Mouse (Mus musculus): ENCODE results near the gene Rpl22.

- TF ChIP-seq CTCF (IDR thresholded peaks at IDR 0.05; ENCODE audit: control insufficient read depth, insufficient read depth, insufficient read length), result no peak
- no peak for TF ChIP-seq CEBPB (IDR thresholded peaks at IDR 0.05; ENCODE audit: low read depth)
- no peak for TF ChIP-seq MYOD1 (IDR thresholded peaks at IDR 0.05; ENCODE audit: control insufficient read depth, insufficient read length, low read depth)
- no peak for TF ChIP-seq MYOG (IDR thresholded peaks at IDR 0.05; ENCODE audit: control insufficient read depth, extremely low read depth, insufficient read length)
- TF ChIP-seq MAX (IDR thresholded peaks at IDR 0.05), result no peak
- TF ChIP-seq USF1 (IDR thresholded peaks at IDR 0.05; ENCODE audit: low read depth), result no peak
- no peak for TF ChIP-seq FOSL1 (IDR thresholded peaks at IDR 0.05; ENCODE audit: insufficient read depth, low read length, poor library complexity, severe bottlenecking)
Measured at GRCm38 (mm10) chr4:152278986-152279385, 46.6 kb upstream of the Rpl22 start.
